Mouse (Mus musculus) retina, postnatal 1 day (tissue): ENCODE measurements around the gene Cog5.

ENCODE experiments used
- DNase-seq: peaks from one replicate; pipeline ENCODE4 v3.0.0-alpha.2; 2012

Cog5 gene

GRCm38 (mm10) chr12:31944405-31944804 lies 289.7 kb downstream of the Cog5 start:
- no peak for DNase-seq

- peak; percentile 29 for DNase-seq
These were observed 292.8 kb downstream of the Cog5 start for GRCm38 (mm10) chr12:31947476-31947875.

GRCm38 (mm10) chr12:31948101-31949000 lies 293.7 kb downstream of the Cog5 start:
- DNase-seq: no peak

- peak; percentile 98 for DNase-seq
These were observed 294.6 kb downstream of the Cog5 start for GRCm38 (mm10) chr12:31949193-31949741.

GRCm38 (mm10) chr12:31949759-31950658 lies 295.3 kb downstream of the Cog5 start, which contains the start of gene Hbp1:
Hbp1 (minus strand) TSS chr12:31950535.
- DNase-seq: peak; percentile 100

GRCm38 (mm10) chr12:31950659-31951031 lies 296.0 kb downstream of the Cog5 start:
- no peak for DNase-seq

GRCm38 (mm10) chr12:31955843-31956242 lies 301.2 kb downstream of the Cog5 start:
- no peak for DNase-seq

GRCm38 (mm10) chr12:31964074-31964473 lies 309.4 kb downstream of the Cog5 start:
- DNase-seq: peak; percentile 63

- DNase-seq: no peak
These were observed 311.0 kb downstream of the Cog5 start for GRCm38 (mm10) chr12:31965517-31966212.

GRCm38 (mm10) chr12:31966405-31966804 lies 311.7 kb downstream of the Cog5 start:
- no peak for DNase-seq

GRCm38 (mm10) chr12:31967536-31967935 lies 312.9 kb downstream of the Cog5 start:
- DNase-seq: peak; percentile 81

- DNase-seq: no peak
These were observed 314.4 kb downstream of the Cog5 start for GRCm38 (mm10) chr12:31969111-31969510.

- DNase-seq: no peak
These were observed 316.9 kb downstream of the Cog5 start for GRCm38 (mm10) chr12:31971547-31971946.

GRCm38 (mm10) chr12:31973473-31974172 lies 319.0 kb downstream of the Cog5 start:
- peak; percentile 96 for DNase-seq

GRCm38 (mm10) chr12:31976544-31976943 lies 321.9 kb downstream of the Cog5 start:
- peak; percentile 50 for DNase-seq

GRCm38 (mm10) chr12:31977613-31978195 lies 323.0 kb downstream of the Cog5 start:
- DNase-seq: no peak

- DNase-seq: no peak
These were observed 328.6 kb downstream of the Cog5 start for GRCm38 (mm10) chr12:31983238-31983637.

GRCm38 (mm10) chr12:31983769-31984168 lies 329.1 kb downstream of the Cog5 start:
- no peak for DNase-seq

GRCm38 (mm10) chr12:31984206-31984605 lies 329.5 kb downstream of the Cog5 start:
- no peak for DNase-seq

GRCm38 (mm10) chr12:31984664-31985063 lies 330.0 kb downstream of the Cog5 start:
- DNase-seq: no peak

- no peak for DNase-seq
These were observed 331.1 kb downstream of the Cog5 start for GRCm38 (mm10) chr12:31985738-31986137.

GRCm38 (mm10) chr12:31986463-31986862 lies 331.8 kb downstream of the Cog5 start:
- DNase-seq: no peak
